Mouse (Mus musculus) layer of hippocampus, postnatal 14 days (tissue): ENCODE measurements at regions not wholly inside any gene's neighbourhood (a gene's known extent, or its start where the extent isn't known, plus 50 kb on each side); places are given as distances from the start of the nearest gene placed in this dataset.

Experiments used
- DNase-seq, 2 experiments: peaks; one replicate each; pipeline ENCODE4 v3.0.0; 2021 to 2022; ENCODE audit warnings: low spot score in 2 of 2, mixed read lengths in 1 of 2

DNA sequence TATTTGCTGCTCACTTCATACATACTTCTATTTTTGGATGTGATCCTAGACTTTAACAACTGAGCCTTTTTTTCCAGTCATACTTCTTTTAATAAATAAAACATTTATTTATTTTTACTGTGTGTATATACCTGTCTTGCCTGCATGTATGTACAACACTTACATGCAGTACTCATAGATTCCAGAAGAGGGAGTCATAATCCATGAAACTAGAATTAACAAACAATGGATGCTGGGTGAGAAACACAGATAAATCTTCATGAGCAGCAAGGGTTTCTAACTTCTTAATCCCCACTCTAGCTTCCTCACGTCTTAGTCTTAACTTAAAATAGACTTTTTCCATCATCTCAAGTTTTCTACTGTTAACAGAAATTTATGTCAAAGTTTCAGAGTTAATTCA is 1253.7 kb upstream of the Nr2f1 start:
- peak in 1 of 2 experiments; percentile 16 for DNase-seq

DNA sequence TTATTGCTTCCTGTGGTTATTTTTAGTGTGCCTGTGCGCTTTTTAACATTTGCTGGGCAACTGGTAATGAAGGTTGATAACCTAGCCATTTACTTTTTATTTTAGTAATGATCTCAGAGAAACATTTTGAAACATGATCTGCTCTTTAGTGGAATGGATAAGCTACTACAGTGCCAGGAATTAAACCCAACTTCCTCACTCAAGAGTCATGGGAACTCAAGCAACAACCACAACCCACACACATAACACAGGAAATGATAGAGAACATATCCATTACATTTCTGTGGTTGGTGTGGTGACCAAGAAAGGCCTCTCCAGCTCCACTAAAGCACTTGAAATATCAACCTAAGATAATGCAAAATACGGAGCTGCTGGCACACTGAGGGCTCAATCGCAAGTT is 1243.6 kb upstream of the Nr2f1 start:
- DNase-seq = no peak

DNA sequence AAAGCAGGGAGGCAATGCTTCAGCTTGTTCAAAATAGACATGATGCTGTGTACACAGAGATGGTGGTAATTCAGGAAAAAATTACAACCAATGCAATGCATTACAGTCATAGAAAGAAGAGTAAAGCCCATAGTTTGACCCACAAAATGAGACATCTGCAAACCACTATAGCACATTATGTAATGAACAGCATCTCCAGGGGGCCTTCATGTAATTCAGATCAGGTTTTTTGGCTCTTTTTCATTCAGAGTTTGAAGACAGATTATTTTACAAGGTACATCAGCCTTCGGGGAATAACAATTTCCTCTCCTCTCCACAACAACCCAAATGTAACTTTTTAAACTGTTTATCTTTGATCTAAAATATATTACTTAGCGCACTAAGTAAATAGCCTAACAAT is 1243.1 kb upstream of the Nr2f1 start:
- DNase-seq = no peak

DNA sequence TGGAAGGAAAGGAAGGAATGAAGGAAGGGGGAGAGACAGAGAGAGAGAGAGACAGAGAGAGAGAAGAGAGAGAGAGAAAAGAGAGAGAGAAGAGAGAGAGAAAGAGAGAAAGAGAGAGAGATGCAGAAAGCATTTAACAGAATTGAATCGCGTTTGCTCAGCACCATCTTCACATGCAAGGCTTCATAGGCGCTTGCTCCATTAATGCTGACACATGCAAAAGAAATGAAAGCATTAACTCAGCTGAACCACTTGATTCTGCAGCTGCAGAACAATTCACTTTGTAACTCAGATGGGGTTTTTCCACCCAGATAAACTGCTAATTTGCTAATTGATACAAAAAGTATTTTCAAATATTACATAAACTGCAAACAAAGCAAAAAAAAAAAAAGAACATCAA is 1231.9 kb upstream of the Nr2f1 start:
- DNase-seq = no peak

DNA sequence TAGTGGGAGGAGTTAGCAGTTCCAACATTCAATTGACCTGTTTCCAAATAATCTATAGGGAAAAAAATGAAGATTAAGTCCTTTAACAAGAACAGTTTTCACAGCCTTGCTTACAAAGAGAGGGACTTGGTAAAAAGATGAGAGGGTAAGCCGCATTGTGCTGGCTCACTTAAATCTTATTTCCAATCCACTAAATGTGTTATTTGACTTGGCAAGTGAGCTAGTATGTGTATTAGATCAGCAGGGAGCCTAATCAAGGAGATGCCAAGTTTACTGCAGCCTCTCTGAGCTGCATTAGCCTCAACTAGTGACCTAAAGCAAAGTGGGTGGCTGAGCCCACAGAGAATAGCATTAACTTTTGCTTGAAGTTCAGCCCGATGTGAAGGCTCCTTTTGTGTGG is 1231.4 kb upstream of the Nr2f1 start:
- no peak for DNase-seq

DNA sequence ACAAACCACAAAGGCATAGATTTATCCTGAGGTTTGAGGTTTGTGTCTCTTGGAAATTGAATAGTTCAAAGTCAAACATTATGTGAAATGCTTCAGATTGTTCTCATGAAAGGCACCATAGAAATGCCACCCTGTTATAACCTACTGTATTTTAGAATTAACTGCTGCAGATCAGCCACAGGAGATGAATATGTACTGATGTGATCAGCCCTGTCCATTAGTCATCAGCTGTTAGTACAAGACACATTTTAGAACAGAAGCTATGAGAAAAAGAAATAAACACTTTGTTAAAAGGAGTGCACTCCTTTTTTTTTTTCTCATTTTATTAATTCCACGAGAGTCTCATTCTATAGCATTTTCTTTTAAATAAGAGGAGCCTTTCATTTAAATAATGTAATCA is 1231.0 kb upstream of the Nr2f1 start:
- no peak for DNase-seq

DNA sequence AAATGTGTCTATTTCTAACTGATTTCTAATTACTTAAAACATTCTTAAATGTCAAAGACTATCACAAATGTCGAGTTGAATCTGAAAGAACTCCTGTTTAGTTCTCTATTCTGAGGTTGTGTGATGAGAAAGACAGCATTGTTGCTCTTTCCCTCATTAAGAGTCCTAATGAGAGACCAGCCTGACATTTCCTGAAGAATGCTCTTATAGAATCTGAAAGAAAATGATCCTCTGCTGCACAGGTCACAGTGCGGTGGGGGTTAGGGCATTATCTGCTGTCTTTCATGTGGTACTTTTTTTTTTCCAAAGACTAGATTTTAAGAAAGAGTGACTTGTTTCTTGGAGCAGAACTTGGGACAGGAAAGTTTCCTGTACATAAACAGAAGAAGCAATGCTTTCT is 1218.3 kb upstream of the Nr2f1 start:
- DNase-seq = no peak

DNA sequence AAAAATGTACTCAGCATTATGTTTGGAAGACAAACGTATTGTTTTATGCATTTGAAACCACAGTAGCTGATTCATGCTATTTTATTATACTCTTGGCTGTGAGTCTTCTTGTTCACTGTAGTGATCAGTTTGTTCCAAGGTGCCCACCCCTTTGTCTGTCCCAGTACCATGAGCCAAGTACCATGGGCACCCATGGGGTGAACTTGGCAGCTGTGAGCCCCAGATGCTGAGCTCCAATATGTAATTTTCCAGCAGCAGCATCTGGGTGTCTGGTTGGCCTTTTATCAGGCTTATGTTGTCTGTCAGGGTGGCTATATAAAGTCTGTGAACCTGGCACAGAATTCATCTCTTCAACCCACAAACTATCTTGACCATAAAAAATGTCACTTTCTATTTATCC is 1200.5 kb upstream of the Nr2f1 start:
- DNase-seq = no peak

DNA sequence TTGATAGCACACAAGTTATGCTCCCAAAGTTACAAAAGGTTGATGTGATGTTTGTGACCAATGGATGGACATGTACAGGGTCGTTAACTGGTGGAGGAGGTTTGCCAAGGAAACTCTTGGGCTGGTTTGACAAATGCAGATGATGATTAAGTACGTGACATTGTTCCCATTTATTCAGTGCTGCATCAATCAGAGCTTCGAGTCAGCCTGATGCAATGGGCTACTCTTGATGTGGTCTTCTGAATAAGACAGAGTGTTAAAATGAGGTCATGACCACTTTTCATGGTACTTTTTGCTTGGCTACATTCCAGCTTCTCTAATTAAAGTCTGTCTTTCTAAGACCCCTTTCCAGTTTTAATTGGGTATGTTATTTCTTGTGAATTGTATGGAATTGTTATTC is 1194.4 kb upstream of the Nr2f1 start:
- no peak for DNase-seq

DNA sequence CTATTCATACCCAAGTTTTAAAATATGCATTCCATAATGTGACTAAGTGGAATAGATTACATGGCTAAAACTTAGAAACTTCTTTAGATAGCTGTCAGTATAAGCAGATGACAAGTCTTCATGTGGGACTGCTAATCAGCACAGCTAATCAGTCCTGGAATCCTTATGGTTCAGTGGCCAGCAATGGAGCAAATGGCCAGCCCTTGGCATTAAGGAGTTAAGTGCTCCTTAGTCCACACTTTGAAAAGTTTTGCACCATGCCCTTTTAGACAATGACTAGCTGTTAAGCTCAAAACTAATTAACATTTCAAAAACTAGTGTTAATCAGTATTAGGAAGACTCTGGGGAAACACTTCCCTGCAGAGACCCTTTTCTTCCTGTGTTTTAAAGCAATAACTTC is 1188.4 kb upstream of the Nr2f1 start:
- DNase-seq = no peak

DNA sequence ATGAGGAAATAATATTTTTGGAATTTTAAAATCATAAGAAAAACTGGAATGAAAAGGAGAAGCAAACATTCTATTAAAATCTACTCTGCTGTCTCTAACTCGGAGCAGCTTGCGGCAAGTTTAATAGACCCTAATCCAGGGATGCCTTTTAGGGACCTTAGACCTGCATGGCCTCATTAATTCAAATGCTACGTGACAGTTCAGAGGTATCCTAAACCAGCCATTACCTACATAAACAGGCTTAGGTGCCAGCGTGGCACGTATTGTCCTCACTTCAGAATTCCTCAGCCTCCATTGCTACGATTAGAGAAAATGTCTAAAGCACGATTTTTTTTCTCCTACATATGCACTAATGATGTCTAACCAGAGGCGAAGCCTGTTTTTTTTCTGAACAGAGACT is 1141.9 kb upstream of the Nr2f1 start:
- DNase-seq = no peak

DNA sequence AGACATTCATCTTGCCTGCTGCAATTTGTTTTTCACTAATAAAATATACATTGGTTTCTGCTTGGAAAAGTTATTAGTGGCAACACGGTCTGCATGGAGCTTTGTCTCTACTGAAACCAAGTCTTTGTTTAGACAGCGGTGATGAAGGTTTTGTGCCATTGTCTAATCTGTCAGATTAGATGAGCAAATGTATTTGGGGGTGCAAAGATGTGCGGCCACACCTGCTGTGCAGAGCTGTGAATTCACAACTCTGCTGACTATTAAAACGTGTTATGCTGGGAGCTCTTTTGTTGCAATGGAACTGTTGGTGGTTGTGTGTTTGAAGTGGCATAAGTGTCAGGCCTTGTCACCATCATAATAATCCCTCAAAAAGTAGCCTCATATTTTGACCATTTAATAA is 1140.9 kb upstream of the Nr2f1 start:
- DNase-seq = no peak

DNA sequence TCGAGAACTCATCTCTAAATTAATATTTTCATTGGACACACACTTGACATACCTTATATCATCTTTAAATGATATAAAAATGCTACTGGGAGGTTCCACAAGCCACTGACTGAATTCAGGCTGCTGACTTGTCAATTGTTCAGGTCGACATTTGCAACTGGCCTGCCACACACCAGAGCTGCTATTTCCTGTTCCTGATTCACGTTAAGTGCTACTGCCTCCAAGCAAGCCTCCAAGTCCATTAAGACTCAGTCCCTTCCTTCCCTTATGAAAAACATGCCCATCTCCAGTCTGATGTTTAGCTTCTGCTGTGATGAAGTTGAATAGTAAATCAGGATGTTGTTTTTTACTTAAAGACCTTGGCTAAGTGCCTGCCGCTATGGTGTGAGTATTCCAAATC is 1140.2 kb upstream of the Nr2f1 start:
- DNase-seq = no peak

DNA sequence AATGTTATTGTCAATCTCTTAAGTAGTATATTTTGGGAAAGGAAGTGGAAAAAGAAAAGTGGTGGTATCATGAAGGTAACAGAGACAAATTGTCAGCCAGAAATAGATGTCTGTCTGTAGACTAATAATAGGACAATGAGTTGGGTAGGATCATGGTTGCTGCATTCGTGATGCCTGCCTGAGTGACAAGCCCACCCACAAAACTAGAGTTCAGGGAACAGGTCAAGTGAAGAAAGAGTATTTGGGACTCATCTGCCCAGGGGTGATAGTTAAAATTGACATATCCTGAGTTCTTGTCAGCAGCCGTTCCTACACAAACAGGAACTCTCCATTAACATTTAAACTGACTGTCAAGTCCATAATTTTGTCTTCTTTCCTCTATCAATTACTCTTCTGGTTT is 1120.6 kb upstream of the Nr2f1 start:
- no peak for DNase-seq

DNA sequence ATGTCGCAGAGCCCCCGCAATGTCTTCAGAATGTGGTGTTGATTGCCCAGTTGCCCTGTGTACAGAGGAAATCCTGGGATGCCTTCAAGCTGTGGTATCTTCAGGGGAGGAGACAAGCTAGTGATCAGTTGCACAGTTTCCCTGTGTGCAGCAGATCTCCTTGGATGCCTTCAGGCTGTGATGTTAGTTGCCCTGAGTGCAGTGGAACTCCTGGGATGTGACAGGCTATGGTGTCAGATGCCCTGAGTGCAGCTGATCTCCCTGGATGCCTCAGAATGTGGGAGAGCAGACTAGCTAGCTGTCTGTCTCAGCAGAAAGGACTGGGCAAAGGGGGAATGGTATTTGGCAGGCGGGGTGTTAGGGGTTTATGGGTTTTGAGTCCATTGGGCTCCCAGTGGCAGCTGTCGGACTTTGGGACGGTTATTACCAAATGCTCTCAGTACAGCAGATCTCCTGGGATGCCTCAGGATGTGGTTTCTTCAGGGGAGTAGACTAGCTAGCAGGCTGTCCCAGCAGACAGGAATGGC is 1110.1 kb upstream of the Nr2f1 start:
- no peak for DNase-seq

DNA sequence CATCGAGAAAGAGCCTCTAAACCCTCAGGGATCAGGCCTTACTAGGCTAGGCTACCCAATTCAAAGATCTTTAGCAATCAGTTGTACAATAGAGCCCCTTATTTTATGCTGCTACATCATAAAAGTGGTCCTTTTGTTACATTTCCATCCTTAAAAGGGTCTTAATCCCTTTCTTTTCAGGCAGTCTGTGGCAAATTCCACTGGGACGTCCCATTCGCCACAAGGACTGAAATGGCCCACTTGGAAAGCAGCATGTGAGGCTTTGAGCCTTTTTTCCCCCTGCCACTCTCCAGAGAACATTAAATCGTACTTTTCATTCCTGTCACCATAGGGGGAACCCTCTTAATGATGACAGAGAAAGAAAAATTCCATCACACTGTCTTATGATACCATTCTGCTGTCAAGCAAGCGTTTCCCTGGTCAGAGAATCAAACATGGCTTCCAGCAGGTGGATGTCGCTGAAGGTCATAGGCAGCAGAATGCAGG is 1097.7 kb upstream of the Nr2f1 start:
- DNase-seq = no peak

DNA sequence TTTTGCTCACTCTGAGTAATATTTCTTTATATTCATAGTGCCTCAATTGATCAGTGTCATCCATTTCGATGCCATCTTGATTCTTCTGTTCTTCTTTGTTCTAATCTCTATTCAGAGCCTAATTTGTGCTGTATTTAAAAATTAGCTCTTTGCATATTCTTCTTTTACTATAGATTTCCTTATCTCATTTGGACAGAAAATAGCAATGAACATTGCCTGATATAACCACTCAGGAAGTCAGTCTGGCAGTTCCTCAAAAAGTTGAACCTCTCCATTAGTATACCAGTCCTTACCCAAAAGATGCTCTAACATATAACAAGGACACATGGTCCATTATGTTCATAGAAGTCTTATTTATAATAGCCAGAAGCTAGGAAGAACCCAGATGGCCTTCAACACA is 1088.5 kb upstream of the Nr2f1 start:
- DNase-seq = no peak

DNA sequence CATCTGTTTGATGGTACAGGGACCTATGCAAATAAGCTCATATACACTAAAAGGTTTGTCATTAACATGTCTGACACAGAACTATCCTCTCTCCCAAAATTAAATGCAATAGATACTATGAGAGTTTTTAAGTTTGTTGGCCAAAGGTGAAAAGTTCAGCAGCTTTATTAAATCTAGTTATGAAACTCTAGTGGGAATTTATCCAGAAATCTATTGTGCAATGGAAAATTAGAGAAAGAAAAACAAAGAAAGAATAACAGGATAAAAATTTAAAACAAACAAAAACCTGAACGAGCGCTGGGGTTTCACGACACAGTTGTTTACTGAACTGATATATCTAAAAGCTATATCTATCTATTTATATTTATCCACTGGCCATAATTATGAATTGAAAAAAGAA is 1086.6 kb upstream of the Nr2f1 start:
- DNase-seq = no peak

DNA sequence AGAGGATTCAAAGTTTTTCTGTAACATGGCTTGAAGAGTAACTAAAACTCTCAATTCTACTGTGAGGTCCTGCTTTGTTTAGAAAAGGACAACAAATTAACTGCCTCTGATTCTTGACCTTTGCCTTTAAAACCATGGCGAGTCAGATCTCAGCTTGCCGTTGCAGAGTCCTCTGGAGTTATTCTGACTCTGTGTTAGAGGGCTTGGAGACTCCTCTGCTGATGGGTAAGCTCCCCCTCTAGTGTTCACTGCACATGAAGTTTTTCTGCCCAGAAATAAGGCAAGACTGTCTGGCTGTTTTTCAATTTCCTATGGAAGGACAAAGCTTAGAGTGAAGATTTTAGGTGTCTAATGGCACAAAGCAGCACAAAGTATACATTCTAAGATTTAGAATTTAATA is 1085.9 kb upstream of the Nr2f1 start:
- peak in 1 of 2 experiments; percentile 17 for DNase-seq

DNA sequence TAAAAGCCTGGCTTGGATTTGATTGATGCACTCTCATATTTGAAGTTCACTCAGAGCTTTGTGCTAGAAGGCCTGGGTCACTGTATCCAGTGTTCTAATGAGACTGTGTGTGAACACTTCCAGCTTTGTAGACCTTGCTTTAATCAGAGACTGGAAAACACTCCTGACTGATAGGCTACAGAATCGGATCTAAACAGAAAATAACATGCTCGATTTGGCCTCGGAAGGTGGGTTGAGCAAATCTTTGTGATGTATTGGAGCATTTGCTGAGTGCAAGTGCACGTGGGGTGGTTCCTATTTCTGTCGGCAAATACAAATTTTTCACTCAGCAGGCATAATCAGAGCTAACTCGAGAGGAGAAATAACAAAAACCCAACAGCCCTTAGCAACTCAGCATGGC is 1078.2 kb upstream of the Nr2f1 start:
- DNase-seq = no peak

DNA sequence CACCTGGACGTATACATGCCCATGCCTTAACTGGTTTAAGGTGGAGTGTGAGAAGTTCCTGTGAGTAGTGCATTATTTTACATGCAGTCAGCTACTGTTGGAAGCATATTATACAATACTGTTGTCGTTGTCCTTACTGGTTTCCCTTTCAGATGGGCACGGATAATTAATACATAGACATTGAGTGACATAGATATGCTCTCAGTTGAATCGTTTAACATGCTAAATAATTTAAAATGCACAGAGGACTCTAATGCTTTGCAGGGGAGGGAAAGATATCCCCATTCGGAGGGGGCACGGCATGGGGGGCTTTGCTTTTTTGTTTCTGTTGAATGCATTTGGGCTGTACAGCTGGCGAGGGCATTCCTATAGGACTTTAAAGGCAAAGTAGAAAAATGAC is 1077.8 kb upstream of the Nr2f1 start:
- DNase-seq = no peak

DNA sequence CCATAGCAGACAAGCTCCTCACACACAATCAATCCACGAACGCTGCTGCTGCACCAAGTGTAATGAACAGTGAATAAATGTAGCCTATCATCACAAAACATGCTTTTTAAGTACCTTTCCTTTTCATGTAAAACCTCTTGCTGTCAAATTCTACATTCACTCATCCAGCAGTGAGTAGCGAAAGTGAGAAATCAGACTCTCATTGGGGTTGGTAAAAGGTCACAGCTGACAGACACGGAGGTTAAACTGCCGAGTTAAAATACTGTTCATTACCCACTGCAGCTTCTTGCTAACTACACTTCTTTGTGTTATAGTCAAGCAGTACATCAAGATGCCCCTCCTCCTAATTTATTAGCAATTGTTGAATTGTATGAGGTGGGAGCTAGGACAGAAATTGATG is 1055.8 kb upstream of the Nr2f1 start:
- DNase-seq = no peak

DNA sequence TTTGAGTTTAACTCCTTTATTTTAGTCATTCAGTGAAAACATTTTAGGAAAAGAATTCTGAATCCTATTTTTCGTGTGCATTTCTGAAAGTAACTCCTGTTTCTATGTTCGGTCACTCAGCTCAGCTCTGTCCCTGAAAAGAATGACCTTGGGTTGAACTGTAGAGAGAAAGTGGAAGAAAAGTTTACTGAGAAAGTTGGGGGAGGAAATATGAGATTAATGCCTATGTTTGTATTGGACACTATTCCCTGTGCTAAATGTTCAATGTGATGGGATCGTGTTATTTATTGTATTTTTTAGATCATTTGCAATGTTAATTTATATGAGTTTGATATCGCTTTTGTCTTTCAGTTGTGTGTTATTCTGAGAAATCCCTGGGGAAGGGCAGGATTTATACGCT is 1052.8 kb upstream of the Nr2f1 start:
- DNase-seq = no peak

DNA sequence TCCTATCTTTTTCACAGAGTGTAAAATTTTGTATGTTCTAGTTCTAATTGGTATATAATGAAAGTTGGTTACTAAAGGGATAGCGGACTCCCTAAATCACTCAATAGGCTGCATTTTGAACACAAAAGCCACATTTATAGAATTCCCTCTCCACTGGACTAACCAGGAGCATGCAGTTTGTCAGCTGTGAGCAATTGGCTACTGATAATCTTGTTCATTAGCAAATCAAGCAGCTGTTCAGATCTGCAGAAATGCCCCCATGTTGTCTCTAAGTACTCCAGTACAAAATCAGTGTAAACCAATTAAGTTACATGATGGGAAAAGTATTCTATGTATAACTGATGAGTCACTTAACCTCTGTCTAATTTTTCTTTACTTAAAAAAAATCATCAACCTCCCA is 1051.7 kb upstream of the Nr2f1 start:
- no peak for DNase-seq
